Comparison of ENCODE assay signal across 9 mouse cellular contexts in the genomic region with DNA sequence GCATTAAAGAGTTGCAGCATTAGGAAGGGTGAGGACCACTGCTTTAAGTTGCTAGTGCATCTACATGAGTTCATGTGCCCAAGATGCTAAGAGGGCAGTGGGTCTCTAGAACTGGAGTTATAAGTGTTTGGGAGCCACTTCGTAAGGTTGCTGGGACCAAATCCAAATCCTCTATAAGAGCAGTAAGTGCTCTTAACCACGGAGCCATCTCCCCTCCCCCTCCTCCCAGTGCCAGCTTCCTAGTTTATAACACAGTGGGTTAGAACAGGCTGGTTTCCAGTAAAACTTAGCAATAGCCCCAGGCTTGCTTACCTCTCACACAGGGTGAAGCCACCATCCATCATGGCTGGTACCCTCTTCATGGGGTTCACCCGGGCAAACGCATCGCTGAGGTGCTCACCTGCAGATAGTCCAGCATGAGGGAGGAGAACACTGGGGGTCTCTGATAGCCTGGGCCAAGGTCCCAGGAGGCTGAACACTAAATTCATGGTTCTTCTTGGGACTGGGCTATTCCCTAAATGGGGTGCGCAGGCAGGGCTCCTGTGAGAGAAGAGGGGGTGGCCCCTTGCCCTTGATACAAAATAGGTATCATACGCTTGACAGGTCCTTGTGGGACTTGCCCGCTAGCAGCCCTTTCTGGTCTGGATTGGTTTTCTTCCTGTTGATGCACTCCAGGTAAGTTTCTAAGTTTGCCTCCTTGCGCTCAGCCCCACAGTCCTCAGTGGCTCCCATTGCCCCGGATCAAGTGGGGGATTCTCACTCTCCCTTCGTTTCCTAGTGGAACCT. TPM values are rescaled to one million over a fixed set of nuclear protein-coding genes. Genes with fewer than 3 reads are reported as not detected.
DNase-seq lines count a peak whose midpoint lies in the region; ATAC-seq and TF ChIP-seq lines count a peak whose summit lies in the region.
"Had no signal": no experiment of that assay in that cellular context is flagged by ENCODE, and none has a peak within 500 bp of the region (broad histone marks: within the 10 kb centered on the region; RNA-seq: fewer than 3 reads in every experiment).

No protein-coding gene starts in this region.

- peak overlapping the region; percentile 52 for H3K4me3 ChIP-seq in liver, adult 2 months (ENCODE audit: insufficient read depth, low read depth, low read length)
- H3K4me3 ChIP-seq in hindbrain, embryonic 16.5 days (ENCODE audit: low read length) = peak overlapping the region; percentile 41
- H3K4me3 ChIP-seq in stomach, embryonic 16.5 days (replicated peaks; ENCODE audit: low read length) = peak overlapping the region; percentile 59

- 25% methylated on average over 11 of the region's 11 CpGs for WGBS in liver, adult 2 months
- 44% methylated on average over 11 of the region's 11 CpGs for WGBS in hindbrain, embryonic 16.5 days
- 44% methylated on average over 11 of the region's 11 CpGs for WGBS in stomach, embryonic 16.5 days

- no peak for TF ChIP-seq CTCF in liver, adult 2 months (IDR thresholded peaks at IDR 0.05; ENCODE audit: low read depth, low read length)

- H3K9me3 ChIP-seq in hindbrain, embryonic 16.5 days (ENCODE audit: control insufficient read depth, low read length) = no peaks in the 10 kb centered on the region
- H3K9me3 ChIP-seq in stomach, embryonic 16.5 days (replicated peaks; ENCODE audit: control insufficient read depth, low read length) = no peaks in the 10 kb centered on the region

- peak; percentile 5; the same call in 1 of the 2 replicates for ATAC-seq in hindbrain, embryonic 16.5 days
- no peak for ATAC-seq in stomach, embryonic 16.5 days (ENCODE audit: insufficient read depth, low FRiP score)

- H3K36me3 ChIP-seq in liver, adult 2 months (ENCODE audit: control insufficient read depth, insufficient read depth, low read length) = no peaks in the 10 kb centered on the region
- H3K36me3 ChIP-seq in hindbrain, embryonic 16.5 days (ENCODE audit: control insufficient read depth, insufficient read depth, low read length) = no peaks in the 10 kb centered on the region
- no peaks in the 10 kb centered on the region for H3K36me3 ChIP-seq in stomach, embryonic 16.5 days (ENCODE audit: control insufficient read depth, insufficient read depth, low read length)

- H3K27ac ChIP-seq in liver, adult 2 months (replicated peaks; ENCODE audit: insufficient read depth, low read depth, low read length) = peak overlapping the region; percentile 38
- no peak overlapping the region for H3K27ac ChIP-seq in hindbrain, embryonic 16.5 days (ENCODE audit: low read depth, low read length)
- no peak overlapping the region for H3K27ac ChIP-seq in stomach, embryonic 16.5 days (ENCODE audit: low read length)

- no peak for DNase-seq in liver, adult 2 months (ENCODE audit: extremely low read depth, low read depth, low spot score)
- DNase-seq in liver = no peak
- peak; percentile 57 to 66 for DNase-seq in lung, adult 18-20 months
- no peak for DNase-seq in Muller cell, postnatal 12 days (ENCODE audit: inconsistent ontology term)
- DNase-seq in urinary bladder, postnatal 14 days (ENCODE audit: low spot score) = no peak
- no peak for DNase-seq in c-Kit-positive CD71-positive TER-119-positive erythroid progenitor cells, embryonic 14.5 days (ENCODE audit: low spot score)

- H3K9ac ChIP-seq in liver, adult 2 months (ENCODE audit: low read depth, low read length) = peak overlapping the region; percentile 71
- no peak overlapping the region; the same call in 1 of the 2 replicates for H3K9ac ChIP-seq in hindbrain, embryonic 16.5 days (ENCODE audit: low read depth, low read length)
- H3K9ac ChIP-seq in stomach, embryonic 16.5 days (ENCODE audit: low read length) = peak overlapping the region; percentile 72

- peaks cover 25% of the 10 kb centered on the region for H3K4me1 ChIP-seq in liver, adult 2 months (ENCODE audit: control insufficient read depth, insufficient read depth, low read length)
- H3K4me1 ChIP-seq in hindbrain, embryonic 16.5 days (ENCODE audit: control insufficient read depth, insufficient read depth, low read depth, low read length) = peaks cover 6% of the 10 kb centered on the region
- peaks cover 21% of the 10 kb centered on the region for H3K4me1 ChIP-seq in stomach, embryonic 16.5 days (ENCODE audit: control insufficient read depth, insufficient read depth, low read length)

- H3K4me2 ChIP-seq in hindbrain, embryonic 16.5 days (ENCODE audit: low read length) = peak overlapping the region; percentile 76
- H3K4me2 ChIP-seq in stomach, embryonic 16.5 days (ENCODE audit: low read depth, low read length) = peak overlapping the region; percentile 69

- no peak for TF ChIP-seq POLR2A in liver, adult 2 months (IDR thresholded peaks at IDR 0.05; ENCODE audit: extremely low read depth, insufficient read depth, low read length)

- H3K27me3 ChIP-seq in liver, adult 2 months (ENCODE audit: control insufficient read depth, insufficient read depth, low read length) = no peaks in the 10 kb centered on the region
- H3K27me3 ChIP-seq in hindbrain, embryonic 16.5 days (replicated peaks; ENCODE audit: control insufficient read depth, insufficient read depth, low read length) = no peaks in the 10 kb centered on the region
- 0 out of 2 replicates have a peak, but pooled peaks cover 5% of the 10 kb centered on the region for H3K27me3 ChIP-seq in stomach, embryonic 16.5 days (ENCODE audit: control insufficient read depth, insufficient read depth, low read length)

- peaks cover 12% of the 10 kb centered on the region; the same call in 1 of the 2 replicates for H3K79me2 ChIP-seq in liver, adult 2 months (ENCODE audit: control insufficient read depth, insufficient read depth, low read length)

RNA-seq across cellular contexts. Expression of a gene that starts 1.5 kb away (rescaled TPM):
- 458 and 622 TPM in 2 replicates for total RNA-seq in liver, adult 2 months (2014; rRNA removed)
- polyA plus RNA-seq in liver, adult 2 months (2012; rRNA removed) = 1,012 and 1,223 TPM in 2 replicates
- polyA plus RNA-seq in hindbrain, embryonic 16.5 days (2015; fragmentation: Nextera tagmentation; extraction: Ambion mirVana) = 18.8 and 21.9 TPM in 2 replicates
- 20.6 and 20.8 TPM in 2 replicates for polyA plus RNA-seq in stomach, embryonic 16.5 days (2015; fragmentation: Nextera tagmentation; extraction: Ambion mirVana)

RNA-seq across cellular contexts. Expression of a gene that starts 15.7 kb away (rescaled TPM):
- total RNA-seq in liver, adult 2 months (2014; rRNA removed) = 126 and 181 TPM in 2 replicates
- 198 and 213 TPM in 2 replicates for polyA plus RNA-seq in liver, adult 2 months (2012; rRNA removed)
- 1.4 and 1.5 TPM in 2 replicates for polyA plus RNA-seq in hindbrain, embryonic 16.5 days (2015; fragmentation: Nextera tagmentation; extraction: Ambion mirVana)
- 50.2 and 55.5 TPM in 2 replicates for polyA plus RNA-seq in stomach, embryonic 16.5 days (2015; fragmentation: Nextera tagmentation; extraction: Ambion mirVana)

RNA-seq across cellular contexts. Expression of a gene that starts 16.2 kb away (rescaled TPM):
- total RNA-seq in liver, adult 2 months (2014; rRNA removed) = not detected in 2 replicates
- polyA plus RNA-seq in liver, adult 2 months (2012; rRNA removed) = 0.37 and 0.80 TPM in 2 replicates
- polyA plus RNA-seq in hindbrain, embryonic 16.5 days (2015; fragmentation: Nextera tagmentation; extraction: Ambion mirVana) = 0.50 TPM in 1 of 2 replicates, not detected in the other
- polyA plus RNA-seq in stomach, embryonic 16.5 days (2015; fragmentation: Nextera tagmentation; extraction: Ambion mirVana) = not detected in 2 replicates

RNA-seq across cellular contexts. Expression of a gene that starts 23.7 kb away (rescaled TPM):
- 347 and 388 TPM in 2 replicates for total RNA-seq in liver, adult 2 months (2014; rRNA removed)
- polyA plus RNA-seq in liver, adult 2 months (2012; rRNA removed) = 898 and 914 TPM in 2 replicates
- 73.5 and 89.1 TPM in 2 replicates for polyA plus RNA-seq in hindbrain, embryonic 16.5 days (2015; fragmentation: Nextera tagmentation; extraction: Ambion mirVana)
- polyA plus RNA-seq in stomach, embryonic 16.5 days (2015; fragmentation: Nextera tagmentation; extraction: Ambion mirVana) = 57.1 and 72.9 TPM in 2 replicates

RNA-seq across cellular contexts. Expression of a gene that starts 25.4 kb away (rescaled TPM):
- 0.09 TPM in 1 of 2 replicates, not detected in the other for total RNA-seq in liver, adult 2 months (2014; rRNA removed)
- polyA plus RNA-seq in liver, adult 2 months (2012; rRNA removed) = not detected in 2 replicates
- polyA plus RNA-seq in hindbrain, embryonic 16.5 days (2015; fragmentation: Nextera tagmentation; extraction: Ambion mirVana) = not detected in 2 replicates
- polyA plus RNA-seq in stomach, embryonic 16.5 days (2015; fragmentation: Nextera tagmentation; extraction: Ambion mirVana) = not detected in 2 replicates
- polyA plus RNA-seq: large intestine, adult 2 months had no signal

Comparison
In these comparisons a context has a peak if more than half of its experiments do, and no peak if none do; other contexts are left out.
1. DNase-seq: peak in lung, adult 18-20 months (2 of 2); none in liver, adult 2 months (single experiment), liver (single experiment), Muller cell, postnatal 12 days (single experiment), urinary bladder, postnatal 14 days (single experiment) and c-Kit-positive CD71-positive TER-119-positive erythroid progenitor cells, embryonic 14.5 days (single experiment).
2. RNA of a gene that starts 1.5 kb away (polyA plus RNA-seq): 1,012 to 1,223 TPM in liver, adult 2 months; 18.8 to 21.9 TPM in hindbrain, embryonic 16.5 days and 20.6 to 20.8 TPM in stomach, embryonic 16.5 days; every median in the first group is over 10 times any median in the second.
3. RNA of a gene that starts 15.7 kb away (polyA plus RNA-seq): 198 to 213 TPM in liver, adult 2 months and 50.2 to 55.5 TPM in stomach, embryonic 16.5 days; 1.4 to 1.5 TPM in hindbrain, embryonic 16.5 days; every median in the first group is over 10 times any median in the second.
4. Peak in every context shown above with its lines, with median percentiles within 50 percentile points of each other: H3K4me3 ChIP-seq.